Mouse (Mus musculus): ENCODE results near the gene Lmnb2.
A peak's percentile ranks its signal among the peaks of the same experiment; 100 is the strongest.

Gene Lmnb2

GRCm38 (mm10) chr10:80899591-80900317 lies 18.3 kb downstream of the Lmnb2 start:
- DNase-seq (ENCODE audit: low read depth), result no peak

GRCm38 (mm10) chr10:80899074-80899473 lies 19.0 kb downstream of the Lmnb2 start:
- DNase-seq (ENCODE audit: low read depth), result no peak

GRCm38 (mm10) chr10:80897861-80898510 lies 20.1 kb downstream of the Lmnb2 start:
- DNase-seq (ENCODE audit: low read depth), result no peak

GRCm38 (mm10) chr10:80896581-80897485 lies 21.2 kb downstream of the Lmnb2 start:
- no peak for DNase-seq (ENCODE audit: low read depth)

- no peak for DNase-seq (ENCODE audit: low read depth)
Observed at GRCm38 (mm10) chr10:80895697-80896096, 22.3 kb downstream of the Lmnb2 start.

- no peak for DNase-seq (ENCODE audit: low read depth)
Observed at GRCm38 (mm10) chr10:80895100-80895499, 22.9 kb downstream of the Lmnb2 start.

GRCm38 (mm10) chr10:80887181-80887580 lies 30.9 kb downstream of the Lmnb2 start:
- DNase-seq (ENCODE audit: low read depth), result no peak

GRCm38 (mm10) chr10:80881301-80881700 lies 36.7 kb downstream of the Lmnb2 start:
- DNase-seq (ENCODE audit: low read depth), result peak; percentile 61

GRCm38 (mm10) chr10:80880901-80881300 lies 37.1 kb downstream of the Lmnb2 start:
- DNase-seq (ENCODE audit: low read depth), result no peak

GRCm38 (mm10) chr10:80880131-80880641 lies 37.9 kb downstream of the Lmnb2 start:
- peak; percentile 72 for DNase-seq (ENCODE audit: low read depth)

GRCm38 (mm10) chr10:80876594-80876993 lies 41.5 kb downstream of the Lmnb2 start:
- DNase-seq (ENCODE audit: low read depth), result no peak

GRCm38 (mm10) chr10:80876028-80876427 lies 42.0 kb downstream of the Lmnb2 start:
- peak; percentile 51 for DNase-seq (ENCODE audit: low read depth)

- no peak for DNase-seq (ENCODE audit: low read depth)
Observed at GRCm38 (mm10) chr10:80874035-80874434, 44.0 kb downstream of the Lmnb2 start.

- DNase-seq (ENCODE audit: low read depth), result no peak
Observed at GRCm38 (mm10) chr10:80871581-80871980, 46.5 kb downstream of the Lmnb2 start, which contains the start of gene Tmprss9. Gene Tmprss9, plus strand, starts transcription at chr10:80871848.

GRCm38 (mm10) chr10:80870993-80871392 lies 47.1 kb downstream of the Lmnb2 start:
- DNase-seq (ENCODE audit: low read depth), result no peak

- no peak for DNase-seq (ENCODE audit: low read depth)
Observed at GRCm38 (mm10) chr10:80864446-80864845, 53.6 kb downstream of the Lmnb2 start.

- DNase-seq (ENCODE audit: low read depth), result no peak
Observed at GRCm38 (mm10) chr10:80862305-80862704, 55.7 kb downstream of the Lmnb2 start.

GRCm38 (mm10) chr10:80858350-80858935 lies 59.6 kb downstream of the Lmnb2 start:
- peak; percentile 90 for DNase-seq (ENCODE audit: low read depth)

- no peak for DNase-seq (ENCODE audit: low read depth)
Observed at GRCm38 (mm10) chr10:80857848-80858247, 60.2 kb downstream of the Lmnb2 start.

- DNase-seq (ENCODE audit: low read depth), result no peak
Observed at GRCm38 (mm10) chr10:80857386-80857785, 60.7 kb downstream of the Lmnb2 start.

- DNase-seq (ENCODE audit: low read depth), result no peak
Observed at GRCm38 (mm10) chr10:80856908-80857307, 61.1 kb downstream of the Lmnb2 start.

GRCm38 (mm10) chr10:80856267-80856666 lies 61.8 kb downstream of the Lmnb2 start:
- DNase-seq (ENCODE audit: low read depth), result no peak

Measured in c-Kit-positive CD71-positive TER-119-negative erythroid progenitor cells, embryonic 14.5 days (primary cell).